Mouse (Mus musculus) CH12.LX (cell line): ENCODE data around the gene Ap3s2.

ENCODE experiments used
- CTCF ChIP-seq, 2 experiments: IDR thresholded peaks in 1 of 2; conservative IDR thresholded peaks in 1 of 2; 2 replicates each; pipeline ENCODE4 v1.5.1; 2011 to 2012; ENCODE audit warnings: low read depth in 2 of 2, low read length in 2 of 2, improper control_type of control experiment in 1 of 2, inconsistent platforms in 1 of 2, mild to moderate bottlenecking in 1 of 2, moderate library complexity in 1 of 2
- E2F4 ChIP-seq: IDR thresholded peaks from 2 replicates; pipeline ENCODE4 v1.6.1; 2011; ENCODE audit warnings: low read depth, low read length, improper control_type of control experiment; ENCODE audit not compliant: insufficient replicate concordance
- ETS1 ChIP-seq: conservative IDR thresholded peaks from 2 replicates; pipeline ENCODE4 v1.6.1; 2012; ENCODE audit warnings: low read depth, mild to moderate bottlenecking, inconsistent platforms, low read length, improper control_type of control experiment, moderate library complexity
- KAT2A ChIP-seq: IDR thresholded peaks from 2 replicates; pipeline ENCODE4 v1.6.1; 2012; ENCODE audit warnings: low read length, improper control_type of control experiment, inconsistent platforms; ENCODE audit not compliant: insufficient replicate concordance
- MAFK ChIP-seq: IDR thresholded peaks from 2 replicates; pipeline ENCODE4 v1.6.1; 2011; ENCODE audit warnings: low read length, improper control_type of control experiment; ENCODE audit not compliant: insufficient replicate concordance
- MEF2A ChIP-seq: IDR thresholded peaks from 2 replicates; pipeline ENCODE4 v1.6.1; 2014; ENCODE audit warnings: low read depth, mild to moderate bottlenecking, inconsistent platforms, low read length, improper control_type of control experiment, borderline replicate concordance
- MYC ChIP-seq: IDR thresholded peaks from 2 replicates; pipeline ENCODE4 v1.6.1; 2011; ENCODE audit warnings: low read depth, mild to moderate bottlenecking, improper control_type of control experiment, low read length
- NRF1 ChIP-seq: IDR thresholded peaks from 2 replicates; pipeline ENCODE4 v1.6.1; 2014; ENCODE audit warnings: low read depth, mild to moderate bottlenecking, inconsistent platforms, low read length, improper control_type of control experiment, moderate library complexity
- POLR2A ChIP-seq: IDR thresholded peaks from 2 replicates; pipeline ENCODE4 v1.6.1; 2011; ENCODE audit warnings: low read depth, mild to moderate bottlenecking, improper control_type of control experiment, low read length
- RCOR1 ChIP-seq: conservative IDR thresholded peaks from 2 replicates; pipeline ENCODE4 v1.6.1; 2012; ENCODE audit warnings: low read depth, mild to moderate bottlenecking, inconsistent platforms, low read length, improper control_type of control experiment
- TCF12 ChIP-seq: IDR thresholded peaks from 2 replicates; pipeline ENCODE4 v1.6.1; 2014; ENCODE audit warnings: low read depth, mild to moderate bottlenecking, inconsistent platforms, low read length, improper control_type of control experiment

- TF ChIP-seq RCOR1 = no peak
- TF ChIP-seq POLR2A = no peak
- TF ChIP-seq NRF1 = no peak
- TF ChIP-seq MEF2A = no peak
- TF ChIP-seq CTCF (conservative IDR thresholded peaks at IDR 0.05 in 1 of 2, IDR thresholded peaks at IDR 0.05 in 1 of 2; ENCODE audit: low read depth in 2 of 2, low read length in 2 of 2) = no peak
- no peak for TF ChIP-seq TCF12
- no peak for TF ChIP-seq E2F4
- TF ChIP-seq KAT2A = no peak
- no peak for TF ChIP-seq MYC
- TF ChIP-seq ETS1 = no peak
- no peak for TF ChIP-seq MAFK
Measured at GRCm38 (mm10) chr7:79903160-79903792, 17.2 kb downstream of the Ap3s2 start.
